Mouse (Mus musculus): ENCODE measurements around the gene Slc35a3. TPM values are rescaled to one million over a fixed set of nuclear protein-coding genes. Genes with fewer than 3 reads are reported as not detected.

The Slc35a3 gene
- total RNA-seq (2023): 21.4 to 24.7 TPM (median 23.4 TPM) in 4 replicates

GRCm38 (mm10) chr3:116712436-116712881 lies at the start of gene Slc35a3:
Gene Slc35a3, minus strand, starts transcription at chr3:116712831.

GRCm38 (mm10) chr3:116681160-116681559 lies 31.5 kb downstream of the Slc35a3 start, which contains the start of gene Gm43191:
Gene Gm43191, minus strand, starts transcription at chr3:116681260.

GRCm38 (mm10) chr3:116662463-116662863 lies 50.2 kb downstream of the Slc35a3 start, which contains the start of gene Mfsd14a:
Gene Mfsd14a, minus strand, starts transcription at chr3:116662677.

Other genes with a start within 250 kb of the Slc35a3 start
- gene Rtca, start 204.6 kb downstream of the Slc35a3 start, total RNA-seq (2023): 22.9 to 28.9 TPM (median 27.9 TPM) in 4 replicates
- 11.2 to 18.4 TPM (median 13.6 TPM) in 4 replicates for gene Dbt, start 199.8 kb downstream of the Slc35a3 start, total RNA-seq (2023)
- gene Lrrc39, start 149.9 kb downstream of the Slc35a3 start, total RNA-seq (2023): not detected in 4 replicates
- gene Sass6, start 117.8 kb downstream of the Slc35a3 start, total RNA-seq (2023): 9.5 to 10.5 TPM (median 9.9 TPM) in 4 replicates
- 27.7 to 36.9 TPM (median 32.1 TPM) in 4 replicates for gene Trmt13, start 98.2 kb downstream of the Slc35a3 start, total RNA-seq (2023)
- gene Mfsd14a, start 50.2 kb downstream of the Slc35a3 start, total RNA-seq (2023): 72.8 to 77.5 TPM (median 74.4 TPM) in 4 replicates
- gene Gm43191, start 31.6 kb downstream of the Slc35a3 start, total RNA-seq (2023): not detected in 4 replicates
- 13.3 to 15.1 TPM (median 14.3 TPM) in 4 replicates for gene Agl, start 95.3 kb upstream of the Slc35a3 start, total RNA-seq (2023)
- 2.1 to 5.4 TPM (median 2.9 TPM) in 4 replicates for gene Frrs1, start 146.6 kb upstream of the Slc35a3 start, total RNA-seq (2023)

Measured in B cell, adult 62 days (primary cell).